Mouse (Mus musculus): Measurements from ENCODE around the gene Phf11a. TPM values are rescaled to one million over a fixed set of nuclear protein-coding genes. Genes with fewer than 3 reads are reported as not detected.
"Not testable (repeated sequence)": the region's sequence is repeated elsewhere in the genome, so short reads cannot be mapped to it uniquely, and the experiment has no call there.

Gene Phf11a
- polyA plus RNA-seq (2012; rRNA removed) (0.08 TPM in 1 of 2 replicates, not detected in the other), polyA plus RNA-seq (2014; fragmentation: Nextera tagmentation; extraction: Ambion mirVana) (not detected in 2 replicates)

- ATAC-seq (ENCODE audit: low FRiP score, low read depth); H3K4me3 ChIP-seq (replicated peaks; ENCODE audit: low read length); H3K27me3 ChIP-seq (ENCODE audit: control insufficient read depth, insufficient read depth, low read length); H3K27ac ChIP-seq (replicated peaks; ENCODE audit: low read depth, low read length); H3K4me1 ChIP-seq (ENCODE audit: control insufficient read depth, insufficient read depth, low read length); H3K9ac ChIP-seq (ENCODE audit: low read depth, low read length, severe bottlenecking); H3K4me2 ChIP-seq (replicated peaks; ENCODE audit: low read depth, low read length, severe bottlenecking); H3K9me3 ChIP-seq (ENCODE audit: control insufficient read depth, low read length); DNase-seq (ENCODE audit: low spot score); H3K36me3 ChIP-seq (ENCODE audit: control insufficient read depth, insufficient read depth, low read length): not testable (repeated sequence)
- WGBS, result 47% methylated on average over 1 of the region's 1 CpGs
Observed at GRCm38 (mm10) chr14:59297391-59297790, at the start of gene Phf11a. Phf11a (minus strand) TSS chr14:59297522.

GRCm38 (mm10) chr14:59341189-59341588 lies 43.9 kb upstream of the Phf11a start, which contains the start of gene Phf11b:
Phf11b (minus strand) TSS chr14:59341351.
- not testable (repeated sequence) for H3K9me3 ChIP-seq (ENCODE audit: control insufficient read depth, low read length); H3K36me3 ChIP-seq (ENCODE audit: control insufficient read depth, insufficient read depth, low read length); H3K4me1 ChIP-seq (ENCODE audit: control insufficient read depth, insufficient read depth, low read length); ATAC-seq (ENCODE audit: low FRiP score, low read depth); H3K27me3 ChIP-seq (ENCODE audit: control insufficient read depth, insufficient read depth, low read length); H3K4me3 ChIP-seq (replicated peaks; ENCODE audit: low read length); DNase-seq (ENCODE audit: low spot score); H3K4me2 ChIP-seq (replicated peaks; ENCODE audit: low read depth, low read length, severe bottlenecking); H3K9ac ChIP-seq (ENCODE audit: low read depth, low read length, severe bottlenecking); H3K27ac ChIP-seq (replicated peaks; ENCODE audit: low read depth, low read length)
- WGBS, result 64% methylated on average over 1 of the region's 1 CpGs

DNA sequence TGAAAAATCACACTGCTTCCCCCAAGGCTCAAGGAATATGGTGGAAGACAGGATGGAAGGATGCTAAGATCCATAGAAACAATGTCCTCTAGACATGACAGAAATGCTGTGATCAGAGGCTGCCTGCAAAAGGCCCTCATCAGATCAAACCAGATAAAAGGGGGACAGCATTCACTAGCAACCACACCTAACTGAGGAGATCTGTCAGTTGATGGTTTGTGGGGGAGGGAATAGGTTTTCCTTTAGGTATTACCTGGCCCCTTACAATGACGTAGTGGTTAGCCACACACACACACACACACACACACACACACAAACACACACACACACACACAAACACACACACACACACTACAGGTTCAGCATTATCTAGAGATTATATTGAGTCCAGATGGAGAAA lies 42.2 kb upstream of the Phf11a start:
- DNase-seq (ENCODE audit: low spot score), result no peak
- no peak for TF ChIP-seq POLR2A (IDR thresholded peaks at IDR 0.05; ENCODE audit: borderline replicate concordance, extremely low read depth, insufficient read depth, insufficient read length)

GRCm38 (mm10) chr14:59336056-59336455 lies 38.7 kb upstream of the Phf11a start:
- H3K27me3 ChIP-seq (ENCODE audit: control insufficient read depth, insufficient read depth, low read length); ATAC-seq (ENCODE audit: low FRiP score, low read depth); H3K36me3 ChIP-seq (ENCODE audit: control insufficient read depth, insufficient read depth, low read length); DNase-seq (ENCODE audit: low spot score); H3K9me3 ChIP-seq (ENCODE audit: control insufficient read depth, low read length); H3K27ac ChIP-seq (replicated peaks; ENCODE audit: low read depth, low read length); H3K4me2 ChIP-seq (replicated peaks; ENCODE audit: low read depth, low read length, severe bottlenecking); H3K9ac ChIP-seq (ENCODE audit: low read depth, low read length, severe bottlenecking); H3K4me1 ChIP-seq (ENCODE audit: control insufficient read depth, insufficient read depth, low read length); H3K4me3 ChIP-seq (replicated peaks; ENCODE audit: low read length): not testable (repeated sequence)
- 83% methylated on average over 3 of the region's 3 CpGs for WGBS

More for the DNA sequence above, 42.2 kb upstream of the Phf11a start:
- Histone ChIP-seq H3K4me3 (replicated peaks; ENCODE audit: low read length) (no peak overlapping the region), H3K9me3 (ENCODE audit: control insufficient read depth, low read length) (no peaks in the 10 kb centered on the region), H3K27me3 (ENCODE audit: control insufficient read depth, insufficient read depth, low read length) (no peaks in the 10 kb centered on the region), H3K4me1 (ENCODE audit: control insufficient read depth, insufficient read depth, low read length) (no peaks in the 10 kb centered on the region), H3K27ac (replicated peaks; ENCODE audit: low read depth, low read length) (no peak overlapping the region), H3K9ac (ENCODE audit: low read depth, low read length, severe bottlenecking) (no peak overlapping the region), H3K4me2 (replicated peaks; ENCODE audit: low read depth, low read length, severe bottlenecking) (no peak overlapping the region), H3K36me3 (ENCODE audit: control insufficient read depth, insufficient read depth, low read length) (no peaks in the 10 kb centered on the region)
- 89% methylated on average over 1 of the region's 1 CpGs for WGBS
- ATAC-seq (ENCODE audit: low FRiP score, low read depth), result no peak

GRCm38 (mm10) chr14:59330499-59330898 lies 33.2 kb upstream of the Phf11a start:
- H3K27me3 ChIP-seq (ENCODE audit: control insufficient read depth, insufficient read depth, low read length); ATAC-seq (ENCODE audit: low FRiP score, low read depth): not testable (repeated sequence)
- 42% methylated on average over 3 of the region's 3 CpGs for WGBS

GRCm38 (mm10) chr14:59319970-59320369 lies 22.6 kb upstream of the Phf11a start:
- DNase-seq (ENCODE audit: low spot score), result not testable (repeated sequence)

More at GRCm38 (mm10) chr14:59330499-59330898, 33.2 kb upstream of the Phf11a start:
- H3K9me3 ChIP-seq (ENCODE audit: control insufficient read depth, low read length); H3K9ac ChIP-seq (ENCODE audit: low read depth, low read length, severe bottlenecking); H3K36me3 ChIP-seq (ENCODE audit: control insufficient read depth, insufficient read depth, low read length); H3K4me2 ChIP-seq (replicated peaks; ENCODE audit: low read depth, low read length, severe bottlenecking); H3K4me1 ChIP-seq (ENCODE audit: control insufficient read depth, insufficient read depth, low read length); H3K4me3 ChIP-seq (replicated peaks; ENCODE audit: low read length); H3K27ac ChIP-seq (replicated peaks; ENCODE audit: low read depth, low read length): not testable (repeated sequence)
- DNase-seq (ENCODE audit: low spot score), result peak; percentile 3

DNA sequence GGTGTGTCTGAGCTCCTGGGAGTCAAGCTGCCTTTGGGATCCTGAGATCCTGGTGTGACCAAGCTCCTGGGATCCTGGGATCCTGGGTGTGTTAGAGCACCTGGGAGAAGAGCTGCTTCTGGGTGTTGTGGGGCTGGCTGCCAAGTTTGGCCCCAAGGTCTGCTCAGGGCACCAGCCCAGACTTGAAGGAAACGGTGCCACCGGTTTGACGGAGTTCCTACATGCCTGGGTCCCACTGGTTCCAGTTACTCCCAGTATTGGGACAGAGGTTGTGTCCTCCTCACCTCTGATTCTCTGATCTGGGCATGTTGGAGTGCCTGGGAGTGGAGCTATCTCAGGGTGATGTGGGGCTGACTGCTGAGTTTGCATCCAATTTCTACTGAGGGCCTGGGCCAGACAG lies 21.7 kb upstream of the Phf11a start:
- H3K4me3 ChIP-seq (replicated peaks; ENCODE audit: low read length); H3K36me3 ChIP-seq (ENCODE audit: control insufficient read depth, insufficient read depth, low read length); H3K27me3 ChIP-seq (ENCODE audit: control insufficient read depth, insufficient read depth, low read length); ATAC-seq (ENCODE audit: low FRiP score, low read depth); H3K4me1 ChIP-seq (ENCODE audit: control insufficient read depth, insufficient read depth, low read length); H3K9ac ChIP-seq (ENCODE audit: low read depth, low read length, severe bottlenecking); DNase-seq (ENCODE audit: low spot score); H3K9me3 ChIP-seq (ENCODE audit: control insufficient read depth, low read length); H3K4me2 ChIP-seq (replicated peaks; ENCODE audit: low read depth, low read length, severe bottlenecking); H3K27ac ChIP-seq (replicated peaks; ENCODE audit: low read depth, low read length): not testable (repeated sequence)
- 76% methylated on average over 3 of the region's 3 CpGs for WGBS

More at GRCm38 (mm10) chr14:59319970-59320369, 22.6 kb upstream of the Phf11a start:
- not testable (repeated sequence) for H3K4me2 ChIP-seq (replicated peaks; ENCODE audit: low read depth, low read length, severe bottlenecking); H3K27ac ChIP-seq (replicated peaks; ENCODE audit: low read depth, low read length); H3K27me3 ChIP-seq (ENCODE audit: control insufficient read depth, insufficient read depth, low read length); H3K4me1 ChIP-seq (ENCODE audit: control insufficient read depth, insufficient read depth, low read length); ATAC-seq (ENCODE audit: low FRiP score, low read depth); H3K9me3 ChIP-seq (ENCODE audit: control insufficient read depth, low read length); H3K9ac ChIP-seq (ENCODE audit: low read depth, low read length, severe bottlenecking); H3K4me3 ChIP-seq (replicated peaks; ENCODE audit: low read length); H3K36me3 ChIP-seq (ENCODE audit: control insufficient read depth, insufficient read depth, low read length)
- 73% methylated on average over 6 of the region's 6 CpGs for WGBS

GRCm38 (mm10) chr14:59291769-59292168 lies 5.6 kb downstream of the Phf11a start:
- not testable (repeated sequence) for H3K4me1 ChIP-seq (ENCODE audit: control insufficient read depth, insufficient read depth, low read length); H3K9me3 ChIP-seq (ENCODE audit: control insufficient read depth, low read length); H3K9ac ChIP-seq (ENCODE audit: low read depth, low read length, severe bottlenecking); ATAC-seq (ENCODE audit: low FRiP score, low read depth); H3K27ac ChIP-seq (replicated peaks; ENCODE audit: low read depth, low read length); DNase-seq (ENCODE audit: low spot score); H3K27me3 ChIP-seq (ENCODE audit: control insufficient read depth, insufficient read depth, low read length); H3K36me3 ChIP-seq (ENCODE audit: control insufficient read depth, insufficient read depth, low read length); H3K4me3 ChIP-seq (replicated peaks; ENCODE audit: low read length); H3K4me2 ChIP-seq (replicated peaks; ENCODE audit: low read depth, low read length, severe bottlenecking)

All from limb, embryonic 14.5 days (tissue).